Mouse (Mus musculus): ENCODE measurements around the gene Lpgat1.
A peak's percentile ranks its signal among the peaks of the same experiment; 100 is the strongest.

Lpgat1 gene

DNA sequence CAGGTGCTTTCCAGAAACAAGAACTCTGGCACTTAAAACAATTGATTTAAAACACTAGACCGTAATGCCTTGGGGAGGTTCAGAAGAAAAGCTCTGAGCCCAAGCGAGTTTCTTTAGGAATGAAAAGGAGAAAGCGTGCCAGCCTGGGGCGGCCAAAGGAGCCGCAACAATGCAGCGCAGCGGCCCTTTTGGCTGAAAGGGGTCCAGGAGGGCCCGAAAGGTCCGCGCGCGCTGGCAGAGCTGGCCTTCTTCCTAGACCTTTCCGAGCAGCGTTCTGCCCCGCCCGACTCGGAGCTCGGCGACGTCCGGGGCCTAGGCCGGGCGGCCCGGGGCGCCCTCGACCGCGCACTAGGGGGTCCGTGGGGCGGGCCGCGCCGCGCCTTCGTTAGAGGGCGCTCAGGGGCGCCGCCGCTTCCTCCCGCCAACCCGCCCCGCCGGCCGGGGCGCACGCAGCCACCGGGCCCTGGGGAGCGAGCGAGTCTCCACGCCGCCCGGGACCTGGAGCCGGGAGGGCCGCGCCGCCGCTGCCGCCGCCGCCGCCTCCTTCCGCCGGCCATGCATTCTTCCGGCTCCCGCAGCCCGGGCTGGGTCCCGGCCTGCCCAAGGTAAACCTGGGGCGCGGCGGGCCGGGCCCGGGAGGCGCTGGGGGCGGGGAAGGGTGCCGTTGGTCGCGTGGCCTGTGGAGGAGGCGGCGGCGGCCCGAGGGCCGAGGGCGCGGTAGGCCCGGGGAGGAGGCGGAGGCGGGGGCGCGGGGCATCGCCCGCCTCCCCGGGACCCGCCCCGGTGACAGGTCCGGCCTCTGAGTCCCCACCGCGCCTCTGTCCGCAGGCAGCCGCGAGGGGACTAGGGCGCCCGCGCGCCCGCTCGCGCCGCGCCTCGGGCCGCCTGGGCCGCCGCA lies at the start of gene Lpgat1:
TSS of gene Lpgat1 (plus strand) at position 234 of the 898 bp plus-strand sequence.
- peak; percentile 84 to 85 for DNase-seq

DNA sequence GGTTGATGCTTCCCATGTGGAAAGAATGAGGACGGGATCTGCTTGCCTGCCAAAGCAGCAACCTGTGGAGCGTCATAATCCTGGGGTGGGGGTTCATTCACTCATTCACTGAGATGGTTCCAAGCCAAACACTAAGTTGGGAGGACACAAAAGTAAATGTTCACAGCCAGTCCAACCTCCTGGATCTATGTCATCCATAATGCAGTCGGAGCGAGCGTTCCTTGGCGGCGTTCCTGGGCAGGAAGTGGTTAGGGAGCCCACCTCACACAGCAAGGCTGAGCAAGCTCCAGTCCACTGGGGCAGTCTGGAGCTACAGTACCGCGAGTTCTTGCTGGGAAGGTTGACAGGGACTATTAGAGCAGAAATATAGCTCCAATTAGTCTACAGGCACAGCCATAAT lies 49.6 kb upstream of the Lpgat1 start:
- DNase-seq, result no peak

DNA sequence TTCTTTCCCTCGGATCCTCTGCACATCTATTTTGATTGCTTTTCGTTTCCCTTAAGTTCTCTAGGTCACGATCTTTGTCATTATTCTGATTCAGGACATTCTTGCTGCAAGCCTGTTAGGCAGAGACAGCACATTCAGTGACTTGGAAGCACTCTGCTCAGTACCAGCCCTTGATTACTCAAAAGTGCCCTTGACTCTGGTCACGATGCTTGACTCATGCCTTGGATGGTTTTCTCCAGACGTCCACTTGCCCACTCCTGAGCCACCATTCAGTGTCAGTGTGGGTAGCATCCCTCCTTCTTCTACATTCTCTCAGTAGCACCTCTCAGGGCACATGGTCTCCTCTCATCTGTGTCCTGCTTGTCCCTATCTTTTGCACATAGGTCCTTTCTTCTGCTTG lies 43.6 kb upstream of the Lpgat1 start:
- DNase-seq, result no peak

DNA sequence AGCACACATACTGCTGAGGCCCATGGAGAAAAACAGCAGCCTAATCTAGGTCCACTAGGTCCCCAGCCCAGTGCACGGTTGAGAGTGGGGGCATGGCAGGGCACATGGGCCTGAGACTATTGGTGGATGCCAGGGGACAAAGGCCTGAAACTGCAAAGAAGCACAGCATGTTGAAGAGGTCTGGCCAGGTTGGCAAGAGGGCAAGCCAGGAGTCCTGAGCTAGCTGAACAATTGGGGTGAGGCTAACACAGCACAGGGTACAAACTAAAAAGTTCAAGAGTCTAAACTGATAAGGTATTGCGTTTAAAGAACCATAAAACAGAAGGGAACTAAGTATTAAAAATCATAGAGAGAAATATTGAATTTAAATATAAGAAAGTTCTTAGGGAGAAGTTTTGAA lies 36.0 kb upstream of the Lpgat1 start:
- DNase-seq, result no peak

DNA sequence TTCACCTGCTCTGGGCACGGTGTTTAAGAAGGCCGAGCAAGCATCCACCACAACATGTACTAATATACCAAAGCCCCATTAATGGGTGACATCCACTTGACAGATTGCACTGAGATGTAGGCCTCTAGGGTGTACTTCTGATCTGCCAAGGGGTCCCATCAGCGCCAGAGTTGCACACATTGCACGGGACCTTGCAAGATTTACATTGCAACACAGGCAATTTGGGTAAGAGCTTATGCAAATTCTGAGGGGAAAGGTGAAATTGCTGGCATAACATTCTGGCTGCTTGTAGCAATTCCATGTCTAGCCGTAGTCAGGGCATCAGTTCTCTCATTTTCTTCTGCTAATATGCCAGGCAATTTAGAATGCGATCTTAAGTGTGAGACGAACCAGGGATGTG lies 30.1 kb upstream of the Lpgat1 start:
- no peak for DNase-seq

DNA sequence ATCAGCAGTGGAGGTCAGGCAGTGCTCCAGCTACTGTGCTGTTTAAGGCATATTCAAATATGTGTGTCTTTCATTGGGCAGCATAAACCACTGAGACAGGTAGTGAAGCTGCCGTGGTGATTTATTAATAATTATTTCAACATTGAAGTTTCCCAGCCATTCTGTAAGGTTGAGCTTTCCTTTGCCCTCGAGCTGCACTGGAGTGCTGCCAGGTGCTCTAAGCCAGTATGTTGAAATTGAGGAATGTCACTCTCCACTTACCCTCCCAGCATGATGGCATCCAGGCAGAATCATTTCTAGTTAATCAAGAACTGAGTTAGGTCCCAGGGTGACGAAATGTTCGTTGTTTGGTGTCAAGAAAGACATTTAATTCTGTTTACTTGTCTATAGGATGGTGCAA lies 24.4 kb upstream of the Lpgat1 start:
- DNase-seq, result peak in 1 of 2 experiments; percentile 22

DNA sequence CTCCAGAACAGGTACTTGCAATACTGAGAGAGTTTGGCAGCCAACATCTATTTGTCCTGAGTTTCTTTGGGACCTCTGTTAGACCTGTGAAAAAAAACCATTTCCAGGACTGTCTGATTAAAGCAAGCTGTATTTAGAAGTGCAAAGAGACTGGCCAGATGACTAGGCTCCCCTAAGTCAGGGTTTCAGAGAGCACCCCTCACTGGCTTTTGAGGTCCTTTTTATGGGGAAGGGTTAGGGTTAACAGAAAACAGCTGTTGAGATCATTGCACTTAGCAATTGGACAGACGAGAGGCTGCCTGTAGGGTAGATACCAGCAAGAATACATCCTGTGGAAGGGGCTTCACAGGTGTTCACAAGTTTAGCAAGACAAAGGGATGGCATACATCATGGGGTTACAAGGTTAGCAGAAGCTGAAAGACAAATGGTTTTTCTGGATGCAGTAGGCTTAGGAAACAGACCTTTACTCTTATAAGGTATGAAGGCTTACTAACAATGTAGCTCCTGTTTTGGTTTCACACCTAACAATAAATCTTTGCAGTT lies 19.3 kb upstream of the Lpgat1 start:
- DNase-seq, result no peak

DNA sequence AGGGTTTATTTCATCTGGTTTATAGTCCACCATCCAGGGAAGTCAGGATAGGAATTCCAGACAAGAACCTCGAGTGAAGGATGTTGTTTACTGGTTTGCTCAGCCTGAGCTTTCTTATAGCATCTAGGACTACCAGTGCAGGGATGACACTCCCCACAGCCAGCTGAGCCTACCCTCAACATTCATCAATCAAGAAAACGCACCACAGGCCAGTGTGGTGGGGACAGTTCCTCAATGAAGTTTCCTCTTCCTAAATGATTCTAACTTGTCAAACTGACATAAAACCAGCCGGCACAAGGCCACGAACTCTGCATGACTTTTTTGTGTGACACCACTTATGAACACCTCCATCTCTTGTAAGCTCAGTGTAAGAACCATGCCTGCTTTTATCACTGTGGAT lies 13.1 kb upstream of the Lpgat1 start:
- DNase-seq, result no peak

DNA sequence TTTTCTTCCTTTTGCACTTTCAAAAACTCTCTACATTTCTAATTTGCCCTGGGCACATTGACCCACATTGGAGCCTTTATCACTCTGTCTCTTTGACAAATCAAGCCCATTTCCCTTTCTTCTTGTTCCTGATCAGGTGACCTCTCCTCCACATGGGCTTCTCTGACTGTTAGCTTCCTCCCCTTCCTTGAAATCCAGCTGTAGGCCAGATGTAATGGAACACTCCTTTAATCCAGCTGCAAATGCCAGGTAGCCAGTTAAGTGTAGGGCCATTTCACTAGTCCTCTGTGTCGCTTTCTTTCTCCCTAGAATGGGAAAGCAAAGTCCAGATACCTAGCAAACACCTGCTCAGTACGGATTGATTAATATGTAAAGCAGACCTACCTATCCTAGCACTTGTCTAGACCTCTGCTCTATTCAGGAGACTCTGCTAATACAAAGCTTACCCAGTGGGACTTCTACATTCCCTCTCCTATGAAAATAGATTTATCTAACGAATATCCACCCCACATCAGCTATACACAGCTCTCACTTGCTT lies 11.0 kb upstream of the Lpgat1 start:
- DNase-seq, result no peak

DNA sequence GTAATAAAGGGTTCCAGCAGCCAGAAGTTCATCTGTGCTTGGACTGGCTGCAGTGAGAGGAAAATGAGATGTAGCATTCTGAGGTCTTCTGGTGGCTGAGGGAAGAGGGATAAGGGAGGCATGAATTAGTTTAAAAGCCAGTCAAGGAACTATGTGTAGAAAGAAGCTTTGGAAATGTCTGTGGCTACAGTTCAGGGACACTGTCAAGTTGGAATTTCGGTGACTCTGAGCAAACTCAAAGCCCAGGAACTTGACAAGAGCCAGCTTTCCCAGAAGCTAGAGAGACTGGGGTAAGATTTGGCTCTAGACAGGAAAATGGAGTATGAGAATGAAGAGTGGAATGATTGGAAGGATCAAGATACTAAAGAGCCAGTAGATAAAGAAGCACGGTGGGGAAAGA lies 7.8 kb upstream of the Lpgat1 start:
- DNase-seq, result no peak

DNA sequence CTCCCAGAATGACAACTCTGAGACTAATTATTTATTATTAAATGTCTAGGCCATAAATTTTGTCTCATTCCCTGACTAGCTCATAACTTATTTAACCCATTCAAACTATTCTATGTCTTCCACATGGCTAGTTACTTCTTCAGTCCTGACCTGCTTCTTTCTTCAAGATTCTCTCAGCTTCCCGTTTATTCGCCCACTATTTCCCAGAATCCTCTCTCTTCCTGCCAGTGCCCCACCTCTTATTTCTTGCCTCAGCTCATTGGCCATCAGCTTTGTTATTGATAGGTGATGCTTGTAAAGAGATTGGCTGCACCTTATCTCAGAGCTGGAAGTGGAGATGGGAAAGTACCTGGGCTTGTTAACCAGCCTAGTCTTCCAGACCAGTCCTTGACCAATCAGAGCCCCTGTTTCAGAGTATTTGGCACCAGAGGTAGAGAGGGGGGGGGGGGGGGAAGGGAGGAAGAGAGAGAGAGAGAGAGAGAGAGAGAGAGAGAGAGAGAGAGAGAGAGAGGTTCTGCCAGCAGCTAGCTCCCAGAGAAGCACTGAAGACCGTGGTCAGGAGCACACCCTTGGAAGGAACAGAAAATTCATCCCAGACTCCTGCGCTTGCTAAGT lies 5.3 kb upstream of the Lpgat1 start:
- DNase-seq, result no peak

DNA sequence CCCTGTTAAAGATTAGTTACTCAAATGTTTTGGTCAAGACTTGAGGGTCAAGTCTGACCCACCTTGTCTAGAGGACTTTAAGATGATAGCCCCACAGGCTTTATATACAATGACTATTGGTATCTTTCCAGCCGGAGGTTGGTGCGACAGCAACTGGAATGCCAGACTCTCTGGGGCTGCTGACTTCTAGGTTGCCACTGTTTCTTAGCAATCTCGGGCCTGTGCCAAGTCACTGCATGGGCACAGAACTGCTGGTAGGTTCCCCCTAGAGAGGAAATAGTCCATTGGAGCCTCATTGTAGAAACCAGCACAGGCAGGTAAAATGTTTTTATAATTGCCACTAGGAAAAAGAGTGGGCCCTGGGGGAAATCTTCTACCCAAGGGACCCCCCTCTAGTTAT lies 3.8 kb upstream of the Lpgat1 start:
- peak in 1 of 2 experiments; percentile 13 for DNase-seq

DNA sequence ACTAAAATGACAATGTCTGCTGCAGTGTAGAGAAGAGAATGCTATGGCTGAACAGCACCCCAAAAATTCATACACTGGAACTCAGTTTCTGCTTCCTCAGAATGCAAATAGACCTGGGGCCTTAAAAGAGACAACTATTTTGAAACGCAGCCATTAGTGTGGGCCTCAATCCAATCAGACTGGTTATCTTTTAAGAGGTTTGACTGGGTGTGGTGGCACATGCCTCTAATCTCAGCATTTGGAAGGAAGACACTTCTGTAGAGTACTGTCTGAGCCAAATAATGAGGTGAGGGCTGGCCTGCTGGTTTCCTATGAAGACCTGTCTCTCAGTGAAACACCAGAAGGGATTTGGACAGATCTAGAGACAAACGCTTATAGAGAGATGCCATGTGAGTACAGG lies 2.5 kb upstream of the Lpgat1 start:
- DNase-seq, result no peak

DNA sequence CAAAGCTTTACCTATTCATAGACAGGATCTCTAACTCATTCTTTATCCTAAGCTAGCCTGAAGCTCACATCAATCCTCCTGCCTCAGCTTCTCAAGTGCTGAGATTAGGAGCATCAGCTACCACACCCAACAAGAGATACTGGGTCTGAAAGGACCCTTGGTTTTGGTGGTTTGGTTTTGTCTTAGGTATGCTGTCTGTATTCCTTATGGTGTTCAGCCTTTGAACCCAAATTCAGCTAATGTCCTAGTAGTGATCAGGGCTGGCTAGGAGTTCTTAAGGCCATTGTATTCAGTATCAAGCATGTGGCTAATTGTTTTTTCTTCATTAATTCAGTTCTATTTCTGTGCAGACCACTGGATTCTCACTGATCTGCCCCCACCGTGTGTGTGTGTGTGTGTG lies 493 bp upstream of the Lpgat1 start:
- DNase-seq, result no peak

DNA sequence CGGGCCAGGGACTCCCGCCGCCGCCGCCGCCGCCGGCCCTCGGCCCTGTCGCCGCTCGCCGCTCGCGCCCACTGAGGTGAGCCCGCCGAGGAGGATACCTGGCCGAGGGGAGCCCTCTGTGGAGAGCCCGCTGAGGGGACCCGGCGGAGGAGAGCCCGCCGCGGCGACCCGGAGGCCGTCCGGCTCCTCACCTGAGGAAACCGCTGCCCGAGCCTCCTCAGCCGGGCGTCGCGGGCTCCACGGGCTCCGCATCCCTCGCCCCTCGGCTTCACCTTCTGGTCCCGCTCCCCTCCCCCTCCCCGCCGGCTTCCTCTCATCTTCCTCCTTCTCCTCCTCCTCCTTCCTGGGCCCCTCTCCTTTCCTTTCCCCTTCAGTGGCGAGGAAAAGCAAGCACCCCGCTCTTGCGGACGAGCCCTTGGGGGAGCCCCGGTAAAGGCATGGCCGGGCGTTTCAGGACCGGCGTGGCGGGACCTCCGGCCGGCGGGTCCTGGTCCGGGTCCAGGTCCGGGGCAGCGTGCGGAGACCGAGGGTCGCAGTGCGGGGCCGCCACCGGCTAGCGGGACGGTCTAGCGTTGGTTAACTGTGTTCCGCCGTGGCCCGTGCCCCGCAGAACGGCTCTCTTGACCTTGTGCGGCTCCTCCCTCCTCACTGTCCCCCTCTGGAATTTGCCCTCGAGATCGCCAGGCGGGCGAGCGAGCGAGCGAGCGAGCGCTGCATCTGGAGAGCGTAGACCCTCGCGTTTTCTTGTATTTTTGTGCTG lies 1.1 kb downstream of the Lpgat1 start:
- DNase-seq, result peak; percentile 74 to 75

DNA sequence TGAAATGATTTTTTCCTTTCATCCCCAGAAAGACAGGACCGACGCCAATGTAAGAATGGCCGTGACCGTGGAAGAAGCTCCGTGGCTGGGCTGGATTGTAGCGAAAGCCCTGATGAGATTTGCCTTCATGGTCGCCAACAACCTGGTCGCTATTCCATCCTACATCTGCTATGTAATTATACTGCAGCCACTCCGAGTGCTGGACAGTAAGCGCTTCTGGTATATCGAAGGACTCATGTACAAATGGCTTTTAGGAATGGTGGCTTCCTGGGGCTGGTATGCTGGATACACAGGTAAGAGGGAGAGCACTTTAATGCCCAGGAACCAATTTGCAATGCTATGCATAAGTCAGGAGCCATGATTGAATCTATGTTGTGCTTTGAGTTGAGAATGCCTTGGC lies 1.7 kb downstream of the Lpgat1 start:
- no peak for DNase-seq

DNA sequence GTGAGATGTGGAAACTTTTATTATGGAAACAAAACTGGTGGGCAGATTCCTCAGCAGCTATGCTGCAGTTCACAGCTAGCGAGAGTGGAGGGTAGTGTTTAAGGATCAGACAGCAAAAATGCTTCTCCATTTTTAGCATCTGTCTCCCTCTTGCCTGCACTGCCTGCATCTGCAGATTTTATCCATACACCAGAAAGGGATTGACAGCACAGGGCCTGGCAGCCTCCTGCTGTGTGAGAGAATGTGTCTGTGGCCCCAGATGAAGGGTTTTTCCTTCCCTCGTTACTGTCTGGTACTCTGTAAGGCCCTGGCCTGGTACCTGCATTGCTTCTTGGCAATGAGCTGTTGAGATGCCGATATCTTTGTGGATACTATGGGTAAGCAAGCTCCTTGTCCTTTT lies 2.8 kb downstream of the Lpgat1 start:
- peak; percentile 23 to 33 for DNase-seq

DNA sequence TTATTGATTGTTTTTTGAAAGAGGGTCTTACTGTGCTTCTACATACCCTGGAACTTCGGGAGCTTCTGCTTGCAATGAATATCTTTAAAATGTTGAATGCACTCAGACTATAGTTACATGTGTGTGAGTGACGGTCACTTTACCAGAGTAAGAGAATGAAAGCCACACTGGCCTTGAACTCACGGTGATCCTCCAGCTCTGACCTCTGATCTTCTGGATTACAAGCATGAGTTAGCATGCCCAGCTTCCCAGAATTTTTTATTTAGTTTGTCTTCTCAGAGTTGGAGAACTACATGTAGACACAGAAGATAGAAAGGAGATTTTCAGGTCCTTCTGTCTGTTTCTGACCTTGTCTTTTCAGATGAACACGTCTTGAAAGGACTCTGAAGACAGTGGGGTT lies 5.1 kb downstream of the Lpgat1 start:
- DNase-seq, result no peak

DNA sequence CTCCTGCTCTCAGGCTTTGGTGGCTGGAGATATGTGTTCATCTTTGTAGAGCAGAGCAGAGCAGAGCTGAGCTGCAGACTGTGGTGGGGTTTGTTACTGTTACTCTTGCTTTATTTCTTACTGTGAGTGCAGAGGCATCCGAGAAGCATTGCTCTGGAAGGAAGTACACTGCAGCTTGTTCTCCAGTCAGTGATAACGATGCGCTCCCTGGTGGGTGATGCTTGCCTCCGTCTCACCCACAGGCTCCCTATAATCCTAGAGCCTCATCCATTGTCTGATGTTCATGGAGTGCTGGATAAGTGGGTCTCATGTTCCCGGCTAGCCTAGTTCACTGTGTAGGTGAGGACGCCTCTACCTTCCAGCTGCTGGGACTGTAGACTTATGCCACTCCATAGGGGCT lies 6.0 kb downstream of the Lpgat1 start:
- no peak for DNase-seq

DNA sequence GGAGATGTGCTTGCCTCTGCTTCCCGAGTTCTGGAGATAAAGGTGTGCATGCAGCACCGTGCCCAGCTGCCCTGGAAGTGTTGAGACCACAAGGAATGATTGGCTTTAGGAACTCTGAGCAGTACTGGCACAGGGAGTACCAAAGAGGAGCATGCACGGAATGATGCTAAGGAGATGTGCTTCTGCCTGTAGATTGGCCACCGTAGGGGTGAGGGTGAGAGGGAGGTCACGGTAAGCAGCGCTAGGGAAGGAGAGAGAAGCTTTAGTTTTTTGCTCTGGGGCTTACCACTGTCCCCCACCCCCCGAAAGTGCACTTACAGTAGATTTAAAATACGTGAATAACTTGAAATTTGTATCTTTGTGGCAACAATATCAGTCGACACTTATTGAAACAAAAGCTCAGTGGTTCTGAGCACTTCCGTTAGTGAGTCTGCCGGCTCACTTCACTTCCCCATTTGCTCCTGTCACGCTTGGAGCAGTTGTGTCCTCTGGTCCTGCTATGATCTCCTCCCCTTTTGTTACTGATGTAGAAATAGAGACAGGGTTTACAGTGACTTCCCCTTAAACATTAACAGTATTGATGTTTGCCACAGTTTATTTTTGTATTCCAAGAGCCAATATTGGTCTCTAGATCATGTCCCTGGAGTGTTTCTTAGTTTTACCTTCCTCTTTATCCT lies 6.9 kb downstream of the Lpgat1 start:
- no peak for DNase-seq

DNA sequence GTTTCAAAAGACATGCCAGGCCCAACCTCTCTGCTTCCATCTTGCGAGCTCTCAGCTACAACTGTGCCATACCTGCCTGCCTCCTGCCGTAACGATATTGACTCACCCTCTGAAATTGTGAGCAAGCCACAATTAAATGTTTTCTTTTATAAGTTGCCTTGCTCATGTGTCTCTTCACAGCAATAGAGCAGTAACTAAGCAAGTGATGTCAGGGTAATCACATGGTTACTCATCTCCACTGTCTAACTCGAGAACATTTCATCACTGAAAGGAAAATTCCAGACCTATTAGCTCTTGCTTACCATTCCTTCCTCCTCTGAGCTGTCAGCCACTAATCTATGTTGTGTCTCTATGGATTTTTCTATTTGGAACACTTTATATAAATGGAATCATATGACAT lies 15.0 kb downstream of the Lpgat1 start:
- no peak for DNase-seq

DNA sequence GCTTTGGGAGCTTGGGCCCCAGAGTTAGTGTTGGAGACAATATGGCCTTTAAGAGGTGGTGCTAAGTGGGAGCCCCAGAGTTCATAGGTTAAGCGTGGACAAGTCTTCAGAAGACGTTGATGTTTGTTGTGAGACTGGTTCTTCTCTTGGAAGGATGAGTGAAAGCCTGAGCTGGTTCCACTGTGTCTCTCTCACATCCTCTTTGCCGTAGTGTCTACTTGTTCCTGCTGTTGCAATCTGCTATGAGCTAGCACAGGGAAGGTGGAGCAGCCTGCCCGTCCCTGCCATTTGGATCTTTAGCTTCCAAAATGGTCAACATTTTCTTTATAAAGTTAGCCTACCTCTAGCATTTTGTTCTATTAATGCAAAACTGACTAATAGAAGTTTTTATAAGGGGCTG lies 16.2 kb downstream of the Lpgat1 start:
- DNase-seq, result no peak

DNA sequence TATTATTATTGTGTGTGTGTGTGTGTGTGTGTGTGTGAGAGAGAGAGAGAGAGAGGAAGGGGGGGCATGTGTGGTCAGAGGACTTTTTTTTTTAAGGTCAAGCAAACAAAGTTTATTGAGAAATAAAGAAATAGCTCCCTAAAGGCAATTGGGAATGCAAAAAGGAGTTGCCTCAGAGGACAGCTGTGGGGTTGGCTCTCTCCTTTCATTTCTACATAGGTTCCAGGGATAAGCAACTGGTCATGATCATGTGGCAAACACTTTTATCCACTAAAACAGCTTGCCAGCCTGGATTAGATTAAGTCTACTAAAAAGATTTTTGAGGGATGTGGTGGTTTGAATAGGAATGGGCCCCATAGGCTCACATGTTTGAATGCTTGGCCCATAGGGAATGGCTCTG lies 18.8 kb downstream of the Lpgat1 start:
- no peak for DNase-seq
